Mouse (Mus musculus): ENCODE data around the gene Lnx1. TPM values are rescaled to one million over a fixed set of nuclear protein-coding genes. Genes with fewer than 3 reads are reported as not detected.

Lnx1 gene
- polyA plus RNA-seq, 1 experiment from 2014 or later: 4.8 TPM

GRCm38 (mm10) chr5:74732613-74733012 is 29.9 kb upstream of the Lnx1 start:
- Histone ChIP-seq H3K27ac (ENCODE audit: low read depth) (no peak overlapping the region), H3K27me3 (ENCODE audit: insufficient read depth, low read length) (no peaks in the 10 kb centered on the region; the same call in 1 of the 2 replicates), H3K4me1 (ENCODE audit: insufficient read depth) (peaks cover 6% of the 10 kb centered on the region; the same call in 1 of the 2 replicates), H3K9me3 (ENCODE audit: low read depth, low read length) (no peaks in the 10 kb centered on the region), H3K9ac (no peak overlapping the region), H3K4me2 (no peak overlapping the region), H3K36me3 (ENCODE audit: insufficient read depth) (no peaks in the 10 kb centered on the region), H3K4me3 (ENCODE audit: low read depth, low read length) (no peak overlapping the region)
- DNase-seq (peak; percentile 38), ATAC-seq (ENCODE audit: insufficient read depth) (no peak)
- no peak for TF ChIP-seq CTCF (IDR thresholded peaks at IDR 0.05; ENCODE audit: low read depth)
- whole genome bisulfite sequencing: 43% methylated on average over 8 of the region's 8 CpGs

- Histone ChIP-seq H3K27me3 (ENCODE audit: insufficient read depth, low read length) (no peaks in the 10 kb centered on the region; the same call in 1 of the 2 replicates), H3K4me3 (ENCODE audit: low read depth, low read length) (no peak overlapping the region), H3K4me1 (ENCODE audit: insufficient read depth) (peaks cover 6% of the 10 kb centered on the region; the same call in 1 of the 2 replicates), H3K36me3 (ENCODE audit: insufficient read depth) (no peaks in the 10 kb centered on the region), H3K9ac (no peak overlapping the region), H3K9me3 (ENCODE audit: low read depth, low read length) (no peaks in the 10 kb centered on the region), H3K4me2 (no peak overlapping the region), H3K27ac (ENCODE audit: low read depth) (no peak overlapping the region)
- ATAC-seq (ENCODE audit: insufficient read depth) (no peak), DNase-seq (peak; percentile 43)
- WGBS: 21% methylated on average over 5 of the region's 5 CpGs
- TF ChIP-seq CTCF (IDR thresholded peaks at IDR 0.05; ENCODE audit: low read depth): no peak
Observed at GRCm38 (mm10) chr5:74730601-74731000, 27.9 kb upstream of the Lnx1 start.

- no peak overlapping the region for H3K4me2 ChIP-seq
- WGBS: 33% methylated on average over 6 of the region's 6 CpGs
- ATAC-seq (ENCODE audit: insufficient read depth) (peak; percentile 42; the same call in 1 of the 2 replicates), DNase-seq (peak; percentile 53)
- H3K4me1 ChIP-seq (ENCODE audit: insufficient read depth): peaks cover 6% of the 10 kb centered on the region; the same call in 1 of the 2 replicates
- H3K27me3 ChIP-seq (ENCODE audit: insufficient read depth, low read length): no peaks in the 10 kb centered on the region; the same call in 1 of the 2 replicates
- no peak overlapping the region for H3K4me3 ChIP-seq (ENCODE audit: low read depth, low read length)
- no peak for TF ChIP-seq CTCF (IDR thresholded peaks at IDR 0.05; ENCODE audit: low read depth)
- H3K9me3 ChIP-seq (ENCODE audit: low read depth, low read length): no peaks in the 10 kb centered on the region
- H3K9ac ChIP-seq: no peak overlapping the region
- peak overlapping the region; percentile 12; the same call in 1 of the 2 replicates for H3K27ac ChIP-seq (ENCODE audit: low read depth)
- no peaks in the 10 kb centered on the region for H3K36me3 ChIP-seq (ENCODE audit: insufficient read depth)
Observed at GRCm38 (mm10) chr5:74729567-74729966, 26.9 kb upstream of the Lnx1 start.

- no peak for TF ChIP-seq CTCF (IDR thresholded peaks at IDR 0.05; ENCODE audit: low read depth)
- no peak overlapping the region for H3K9ac ChIP-seq
- no peak for DNase-seq
- no peak overlapping the region for H3K4me2 ChIP-seq
- H3K9me3 ChIP-seq (ENCODE audit: low read depth, low read length): no peaks in the 10 kb centered on the region
- H3K36me3 ChIP-seq (ENCODE audit: insufficient read depth): no peaks in the 10 kb centered on the region
- peaks cover 6% of the 10 kb centered on the region; the same call in 1 of the 2 replicates for H3K4me1 ChIP-seq (ENCODE audit: insufficient read depth)
- no peaks in the 10 kb centered on the region; the same call in 1 of the 2 replicates for H3K27me3 ChIP-seq (ENCODE audit: insufficient read depth, low read length)
- WGBS: 61% methylated on average over 6 of the region's 6 CpGs
- no peak overlapping the region for H3K4me3 ChIP-seq (ENCODE audit: low read depth, low read length)
- H3K27ac ChIP-seq (ENCODE audit: low read depth): no peak overlapping the region
- ATAC-seq (ENCODE audit: insufficient read depth): no peak
Observed at GRCm38 (mm10) chr5:74728186-74728585, 25.5 kb upstream of the Lnx1 start.

- DNase-seq: no peak
- WGBS: 64% methylated on average over 8 of the region's 8 CpGs
- Histone ChIP-seq H3K4me1 (ENCODE audit: insufficient read depth) (peaks cover 6% of the 10 kb centered on the region; the same call in 1 of the 2 replicates), H3K4me3 (ENCODE audit: low read depth, low read length) (no peak overlapping the region), H3K27ac (ENCODE audit: low read depth) (no peak overlapping the region), H3K9me3 (ENCODE audit: low read depth, low read length) (no peaks in the 10 kb centered on the region), H3K4me2 (no peak overlapping the region), H3K27me3 (ENCODE audit: insufficient read depth, low read length) (no peaks in the 10 kb centered on the region; the same call in 1 of the 2 replicates), H3K9ac (no peak overlapping the region), H3K36me3 (ENCODE audit: insufficient read depth) (no peaks in the 10 kb centered on the region)
- ATAC-seq (ENCODE audit: insufficient read depth): no peak
- no peak for TF ChIP-seq CTCF (IDR thresholded peaks at IDR 0.05; ENCODE audit: low read depth)
Observed at GRCm38 (mm10) chr5:74727319-74727718, 24.6 kb upstream of the Lnx1 start.

- TF ChIP-seq CTCF (IDR thresholded peaks at IDR 0.05; ENCODE audit: low read depth): no peak
- H3K4me3 ChIP-seq (ENCODE audit: low read depth, low read length): no peak overlapping the region
- H3K36me3 ChIP-seq (ENCODE audit: insufficient read depth): no peaks in the 10 kb centered on the region
- H3K9ac ChIP-seq: no peak overlapping the region
- WGBS: 68% methylated on average over 4 of the region's 4 CpGs
- H3K9me3 ChIP-seq (ENCODE audit: low read depth, low read length): no peaks in the 10 kb centered on the region
- peaks cover 6% of the 10 kb centered on the region; the same call in 1 of the 2 replicates for H3K4me1 ChIP-seq (ENCODE audit: insufficient read depth)
- H3K4me2 ChIP-seq: no peak overlapping the region
- DNase-seq: no peak
- no peak for ATAC-seq (ENCODE audit: insufficient read depth)
- no peak overlapping the region for H3K27ac ChIP-seq (ENCODE audit: low read depth)
- H3K27me3 ChIP-seq (ENCODE audit: insufficient read depth, low read length): no peaks in the 10 kb centered on the region; the same call in 1 of the 2 replicates
Observed at GRCm38 (mm10) chr5:74725541-74725940, 22.8 kb upstream of the Lnx1 start.

GRCm38 (mm10) chr5:74721816-74722215 is 19.1 kb upstream of the Lnx1 start:
- H3K36me3 ChIP-seq (ENCODE audit: insufficient read depth): no peaks in the 10 kb centered on the region
- WGBS: 64% methylated on average over 3 of the region's 3 CpGs
- H3K9me3 ChIP-seq (ENCODE audit: low read depth, low read length): no peaks in the 10 kb centered on the region
- no peak overlapping the region for H3K4me2 ChIP-seq
- no peak overlapping the region for H3K4me3 ChIP-seq (ENCODE audit: low read depth, low read length)
- TF ChIP-seq CTCF (IDR thresholded peaks at IDR 0.05; ENCODE audit: low read depth): no peak
- H3K4me1 ChIP-seq (ENCODE audit: insufficient read depth): no peaks in the 10 kb centered on the region
- ATAC-seq (ENCODE audit: insufficient read depth) (no peak), DNase-seq (no peak)
- H3K27ac ChIP-seq (ENCODE audit: low read depth): no peak overlapping the region
- no peaks in the 10 kb centered on the region for H3K27me3 ChIP-seq (ENCODE audit: insufficient read depth, low read length)
- no peak overlapping the region for H3K9ac ChIP-seq

Measured in lung, embryonic 14.5 days (tissue).